Mouse (Mus musculus): ENCODE results near the gene Dnaaf5.

Dnaaf5 gene

DNA sequence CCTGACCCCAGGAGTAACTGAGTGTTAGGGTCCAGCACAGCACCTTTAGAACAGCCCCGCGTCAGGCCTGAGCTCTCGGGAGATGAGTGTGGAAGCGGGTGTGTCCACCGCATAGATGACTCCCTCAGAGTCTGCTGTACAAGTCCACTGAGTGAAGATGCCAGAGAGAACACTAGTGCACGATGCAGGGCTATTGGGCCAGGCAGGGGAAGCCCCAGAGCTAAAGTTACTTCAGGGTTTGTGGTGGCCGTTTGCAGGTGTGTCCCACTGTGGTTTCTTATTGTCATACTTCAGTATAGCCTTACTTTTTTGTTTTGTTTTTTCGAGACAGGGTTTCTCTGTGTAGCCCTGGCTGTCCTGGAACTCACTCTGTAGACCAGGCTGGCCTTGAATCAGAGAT lies 10.9 kb downstream of the Dnaaf5 start:
- Histone ChIP-seq H3K36me3 (ENCODE audit: control insufficient read depth, insufficient read depth, low read length, poor library complexity, severe bottlenecking) (no peaks in the 10 kb centered on the region; the same call in 1 of the 2 replicates), H3K27me3 (ENCODE audit: control insufficient read depth, insufficient read depth, low read length, poor library complexity, severe bottlenecking) (no peaks in the 10 kb centered on the region)
- DNase-seq (ENCODE audit: low read depth, low spot score): peak; percentile 33

- H3K36me3 ChIP-seq (ENCODE audit: control insufficient read depth, insufficient read depth, low read length, poor library complexity, severe bottlenecking): no peaks in the 10 kb centered on the region; the same call in 1 of the 2 replicates
- no peaks in the 10 kb centered on the region for H3K27me3 ChIP-seq (ENCODE audit: control insufficient read depth, insufficient read depth, low read length, poor library complexity, severe bottlenecking)
- DNase-seq (ENCODE audit: low read depth, low spot score): peak; percentile 19
Observed at GRCm38 (mm10) chr5:139161632-139162031, 11.6 kb downstream of the Dnaaf5 start.

DNA sequence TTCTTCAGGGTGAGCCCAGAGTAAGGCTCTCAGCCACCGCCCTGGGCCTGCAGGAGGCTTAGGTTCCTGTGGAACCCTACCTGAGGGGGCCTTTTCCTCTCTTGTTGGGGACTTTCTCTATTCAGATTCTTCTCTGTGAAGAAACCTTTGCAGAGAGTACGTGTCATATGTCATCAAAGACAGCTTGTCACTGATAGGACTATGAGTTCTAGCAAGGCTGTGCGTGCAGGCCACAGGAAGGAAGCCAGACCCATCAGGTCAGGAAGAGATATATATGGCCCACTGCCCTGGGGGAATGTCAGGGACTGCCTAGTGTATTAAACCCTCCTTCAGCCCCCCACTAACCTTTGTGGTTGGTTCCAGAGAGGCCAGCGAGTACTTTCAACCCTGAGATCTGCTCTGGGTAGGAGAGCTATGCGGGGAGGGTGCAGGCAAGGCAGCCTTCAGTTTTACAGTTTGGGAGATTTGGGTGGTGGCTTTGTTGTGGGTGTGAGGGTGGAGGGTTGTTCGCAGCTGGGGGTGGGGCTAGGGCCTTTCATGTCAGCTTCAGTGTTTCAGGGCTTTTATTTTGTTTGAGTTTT lies 16.8 kb downstream of the Dnaaf5 start:
- peak; percentile 28 for DNase-seq (ENCODE audit: low read depth, low spot score)
- no peaks in the 10 kb centered on the region for H3K36me3 ChIP-seq (ENCODE audit: control insufficient read depth, insufficient read depth, low read length, poor library complexity, severe bottlenecking)
- H3K27me3 ChIP-seq (ENCODE audit: control insufficient read depth, insufficient read depth, low read length, poor library complexity, severe bottlenecking): no peaks in the 10 kb centered on the region

- DNase-seq (ENCODE audit: low read depth, low spot score): no peak
- no peaks in the 10 kb centered on the region for H3K36me3 ChIP-seq (ENCODE audit: control insufficient read depth, insufficient read depth, low read length, poor library complexity, severe bottlenecking)
- H3K27me3 ChIP-seq (ENCODE audit: control insufficient read depth, insufficient read depth, low read length, poor library complexity, severe bottlenecking): no peaks in the 10 kb centered on the region
Observed at GRCm38 (mm10) chr5:139167548-139167947, 17.5 kb downstream of the Dnaaf5 start.

DNA sequence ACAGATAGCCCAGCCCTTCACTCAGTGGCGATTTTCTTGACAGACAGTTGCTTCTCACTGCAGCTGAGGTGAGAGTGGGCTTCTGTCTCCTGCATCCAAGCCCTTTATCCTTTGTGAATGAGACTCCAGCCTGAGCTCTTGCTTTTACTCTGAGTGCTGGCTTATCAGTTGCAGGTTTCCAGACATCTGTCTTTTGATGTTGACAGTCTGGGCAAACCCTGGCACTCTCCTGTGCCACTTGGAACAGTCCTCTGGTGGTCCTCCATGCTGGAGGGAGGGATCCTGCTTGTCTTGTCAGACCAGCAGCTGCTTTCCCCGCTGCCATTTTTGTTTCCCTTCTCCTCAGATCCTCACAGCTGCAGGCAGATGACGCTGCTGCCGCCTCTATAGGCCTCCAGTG lies 21.9 kb downstream of the Dnaaf5 start:
- DNase-seq (ENCODE audit: low read depth, low spot score): no peak
- H3K36me3 ChIP-seq (ENCODE audit: control insufficient read depth, insufficient read depth, low read length, poor library complexity, severe bottlenecking): no peaks in the 10 kb centered on the region; the same call in 1 of the 2 replicates

GRCm38 (mm10) chr5:139174141-139174540 lies 24.1 kb downstream of the Dnaaf5 start:
- no peak for DNase-seq (ENCODE audit: low read depth, low spot score)
- Histone ChIP-seq H3K27me3 (ENCODE audit: control insufficient read depth, insufficient read depth, low read length, poor library complexity, severe bottlenecking) (no peaks in the 10 kb centered on the region), H3K36me3 (ENCODE audit: control insufficient read depth, insufficient read depth, low read length, poor library complexity, severe bottlenecking) (no peaks in the 10 kb centered on the region; the same call in none of the 2 replicates)

More for the DNA sequence above, 21.9 kb downstream of the Dnaaf5 start:
- H3K27me3 ChIP-seq (ENCODE audit: control insufficient read depth, insufficient read depth, low read length, poor library complexity, severe bottlenecking): no peaks in the 10 kb centered on the region

GRCm38 (mm10) chr5:139174556-139175547 lies 24.8 kb downstream of the Dnaaf5 start:
- H3K36me3 ChIP-seq (ENCODE audit: control insufficient read depth, insufficient read depth, low read length, poor library complexity, severe bottlenecking): no peaks in the 10 kb centered on the region; the same call in none of the 2 replicates
- DNase-seq (ENCODE audit: low read depth, low spot score): no peak
- H3K27me3 ChIP-seq (ENCODE audit: control insufficient read depth, insufficient read depth, low read length, poor library complexity, severe bottlenecking): no peaks in the 10 kb centered on the region

GRCm38 (mm10) chr5:139178895-139179631 lies 29.0 kb downstream of the Dnaaf5 start:
- Histone ChIP-seq H3K27me3 (ENCODE audit: control insufficient read depth, insufficient read depth, low read length, poor library complexity, severe bottlenecking) (no peaks in the 10 kb centered on the region), H3K36me3 (ENCODE audit: control insufficient read depth, insufficient read depth, low read length, poor library complexity, severe bottlenecking) (peaks cover 2% of the 10 kb centered on the region)
- peak; percentile 90 for DNase-seq (ENCODE audit: low read depth, low spot score)

DNA sequence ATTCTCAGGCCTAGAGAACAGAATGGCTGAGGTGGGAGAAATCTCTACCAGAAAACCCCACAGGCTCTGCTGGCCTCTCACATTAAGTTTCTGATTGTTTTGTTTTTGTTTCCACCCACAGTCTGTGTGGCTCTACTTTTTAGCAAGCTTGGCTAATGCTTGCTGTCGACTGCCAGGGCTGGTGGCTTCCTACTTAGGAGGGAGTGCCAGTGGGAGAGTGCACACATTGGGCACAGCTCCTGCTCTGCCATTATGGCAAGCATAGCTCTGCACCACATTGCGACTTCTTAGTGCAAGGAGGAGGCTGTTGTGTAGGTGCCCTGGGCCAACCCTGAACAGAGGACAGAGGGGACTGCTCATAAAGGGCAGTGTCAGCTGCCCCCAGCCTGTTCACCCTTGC lies 33.1 kb downstream of the Dnaaf5 start:
- Histone ChIP-seq H3K27me3 (ENCODE audit: control insufficient read depth, insufficient read depth, low read length, poor library complexity, severe bottlenecking) (no peaks in the 10 kb centered on the region), H3K36me3 (ENCODE audit: control insufficient read depth, insufficient read depth, low read length, poor library complexity, severe bottlenecking) (peaks cover 3% of the 10 kb centered on the region)
- no peak for DNase-seq (ENCODE audit: low read depth, low spot score)

DNA sequence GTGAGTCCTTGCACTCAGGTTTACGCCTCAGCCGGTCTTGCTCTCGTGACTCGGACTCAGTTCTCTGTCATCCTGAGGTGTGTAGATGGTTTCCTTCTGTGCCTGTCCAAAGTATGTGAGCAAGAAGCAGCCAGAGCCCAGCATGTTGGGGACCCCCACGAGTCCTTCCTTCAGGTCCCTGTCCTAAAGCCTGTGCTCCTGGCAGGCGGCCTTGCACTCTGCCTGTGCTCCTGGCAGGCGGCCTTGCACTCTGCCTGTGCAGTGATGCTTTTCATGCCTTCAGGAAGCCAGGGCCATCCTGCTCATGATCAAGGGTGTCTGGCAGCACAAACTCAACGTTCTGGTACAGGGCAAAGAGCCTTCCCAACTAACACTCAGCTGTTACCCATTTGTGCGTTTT lies 33.6 kb downstream of the Dnaaf5 start:
- DNase-seq (ENCODE audit: low read depth, low spot score): no peak
- no peaks in the 10 kb centered on the region for H3K27me3 ChIP-seq (ENCODE audit: control insufficient read depth, insufficient read depth, low read length, poor library complexity, severe bottlenecking)
- peaks cover 3% of the 10 kb centered on the region for H3K36me3 ChIP-seq (ENCODE audit: control insufficient read depth, insufficient read depth, low read length, poor library complexity, severe bottlenecking)

GRCm38 (mm10) chr5:139184897-139185296 lies 34.9 kb downstream of the Dnaaf5 start:
- Histone ChIP-seq H3K27me3 (ENCODE audit: control insufficient read depth, insufficient read depth, low read length, poor library complexity, severe bottlenecking) (no peaks in the 10 kb centered on the region), H3K36me3 (ENCODE audit: control insufficient read depth, insufficient read depth, low read length, poor library complexity, severe bottlenecking) (peaks cover 3% of the 10 kb centered on the region; the same call in 1 of the 2 replicates)
- DNase-seq (ENCODE audit: low read depth, low spot score): no peak

- Histone ChIP-seq H3K27me3 (ENCODE audit: control insufficient read depth, insufficient read depth, low read length, poor library complexity, severe bottlenecking) (no peaks in the 10 kb centered on the region), H3K36me3 (ENCODE audit: control insufficient read depth, insufficient read depth, low read length, poor library complexity, severe bottlenecking) (0 out of 2 replicates have a peak, but pooled peaks cover 2% of the 10 kb centered on the region)
- DNase-seq (ENCODE audit: low read depth, low spot score): no peak
Observed at GRCm38 (mm10) chr5:139189726-139190125, 39.7 kb downstream of the Dnaaf5 start.

DNA sequence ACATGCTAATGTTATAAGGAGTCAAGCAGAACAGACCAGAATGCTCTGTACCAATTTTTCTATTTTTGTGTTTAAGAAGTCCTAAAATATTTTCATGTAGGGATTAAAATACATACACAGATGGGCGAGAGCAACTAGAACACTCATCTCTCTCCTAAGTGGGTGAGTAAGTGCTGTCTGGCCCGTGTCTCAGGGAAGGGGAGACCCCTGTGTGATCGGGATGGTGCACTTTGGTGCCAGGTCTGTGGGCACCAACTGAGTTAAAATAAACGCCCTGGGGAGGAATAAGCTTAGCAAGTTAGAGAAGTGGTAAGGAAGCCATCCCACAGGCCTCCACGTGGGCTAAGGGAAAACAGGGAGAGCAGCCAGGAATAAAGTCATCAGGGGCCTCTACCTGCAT lies 40.9 kb downstream of the Dnaaf5 start:
- H3K27me3 ChIP-seq (ENCODE audit: control insufficient read depth, insufficient read depth, low read length, poor library complexity, severe bottlenecking): no peaks in the 10 kb centered on the region
- no peak for DNase-seq (ENCODE audit: low read depth, low spot score)
- H3K36me3 ChIP-seq (ENCODE audit: control insufficient read depth, insufficient read depth, low read length, poor library complexity, severe bottlenecking): 0 out of 2 replicates have a peak, but pooled peaks cover 2% of the 10 kb centered on the region

- H3K36me3 ChIP-seq (ENCODE audit: control insufficient read depth, insufficient read depth, low read length, poor library complexity, severe bottlenecking): no peaks in the 10 kb centered on the region
- H3K27me3 ChIP-seq (ENCODE audit: control insufficient read depth, insufficient read depth, low read length, poor library complexity, severe bottlenecking): no peaks in the 10 kb centered on the region
- no peak for DNase-seq (ENCODE audit: low read depth, low spot score)
Observed at GRCm38 (mm10) chr5:139198779-139199178, 48.8 kb downstream of the Dnaaf5 start.
